Mouse (Mus musculus): ENCODE results near the gene Ppp1r32.

DNA sequence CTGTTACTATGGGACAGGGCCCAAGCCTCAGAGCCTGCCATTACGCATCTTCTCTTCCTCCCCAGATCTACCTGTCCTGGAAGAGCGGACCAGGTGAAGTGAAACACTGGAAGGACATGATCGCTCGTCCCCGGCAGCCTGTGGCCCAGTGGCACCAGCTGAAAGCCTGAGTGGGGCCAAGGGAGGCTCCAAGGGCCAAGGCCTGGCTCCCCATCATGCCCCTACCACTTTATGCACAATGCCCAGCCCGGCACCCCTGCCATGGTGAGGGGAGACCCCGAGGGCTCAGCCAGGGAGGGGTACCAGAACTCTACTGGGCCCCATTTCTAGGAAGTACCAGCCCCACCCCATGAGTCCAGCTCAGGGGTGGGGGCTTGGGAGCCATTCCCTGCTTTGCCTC, 34.5 kb downstream of the Ppp1r32 start:
- TF ChIP-seq POLR2A (IDR thresholded peaks at IDR 0.05; ENCODE audit: extremely low read depth, insufficient read depth, low read length) (no peak), CTCF (IDR thresholded peaks at IDR 0.05; ENCODE audit: extremely low read depth, insufficient read depth, low read length) (no peak)
